Mouse (Mus musculus) heart, postnatal 0 days (tissue): ENCODE measurements around the gene Frmpd2.

Experiments
- CTCF ChIP-seq: IDR thresholded peaks from 2 replicates; pipeline ENCODE4 v1.5.1; 2016; ENCODE audit warnings: antibody characterized with exemption, control low read depth, low read depth
- EP300 ChIP-seq: IDR thresholded peaks from 2 replicates; pipeline ENCODE4 v1.6.1; 2016; ENCODE audit warnings: antibody characterized with exemption, low read depth

- TF ChIP-seq CTCF (no peak), EP300 (no peak)
Measured at GRCm38 (mm10) chr14:33506696-33507095, 35.2 kb downstream of the Frmpd2 start.
